Mouse (Mus musculus) ovary, postnatal 10 days (tissue): ENCODE measurements around the gene Kcnj15.

Source experiments
- DNase-seq: peaks from one replicate; pipeline ENCODE4 v3.0.0; 2022; ENCODE audit warnings: low spot score

Gene Kcnj15

GRCm38 (mm10) chr16:95292843-95293505 lies 35.6 kb downstream of the Kcnj15 start:
- DNase-seq, result no peak

GRCm38 (mm10) chr16:95297651-95298050 lies 40.3 kb downstream of the Kcnj15 start:
- DNase-seq, result no peak

- no peak for DNase-seq
Measured at GRCm38 (mm10) chr16:95301667-95302066, 44.3 kb downstream of the Kcnj15 start.

- DNase-seq, result no peak
Measured at GRCm38 (mm10) chr16:95303676-95304075, 46.3 kb downstream of the Kcnj15 start.

GRCm38 (mm10) chr16:95307823-95308360 lies 50.5 kb downstream of the Kcnj15 start:
- no peak for DNase-seq

- no peak for DNase-seq
Measured at GRCm38 (mm10) chr16:95321945-95322625, 64.7 kb downstream of the Kcnj15 start.

GRCm38 (mm10) chr16:95332159-95332558 lies 74.8 kb downstream of the Kcnj15 start:
- no peak for DNase-seq

GRCm38 (mm10) chr16:95340885-95341791 lies 83.8 kb downstream of the Kcnj15 start:
- peak; percentile 50 for DNase-seq

GRCm38 (mm10) chr16:95342030-95342429 lies 84.7 kb downstream of the Kcnj15 start:
- no peak for DNase-seq

- DNase-seq, result no peak
Measured at GRCm38 (mm10) chr16:95344961-95345360, 87.6 kb downstream of the Kcnj15 start.

- peak; percentile 30 for DNase-seq
Measured at GRCm38 (mm10) chr16:95345882-95346281, 88.5 kb downstream of the Kcnj15 start.

GRCm38 (mm10) chr16:95347202-95347601 lies 89.8 kb downstream of the Kcnj15 start:
- DNase-seq, result no peak

GRCm38 (mm10) chr16:95348555-95348954 lies 91.2 kb downstream of the Kcnj15 start:
- DNase-seq, result no peak

GRCm38 (mm10) chr16:95349344-95349743 lies 92.0 kb downstream of the Kcnj15 start:
- no peak for DNase-seq

GRCm38 (mm10) chr16:95349745-95350144 lies 92.4 kb downstream of the Kcnj15 start:
- DNase-seq, result no peak
